Mouse (Mus musculus) forebrain, postnatal 0 days (tissue): ENCODE measurements around the gene Sspo. TPM values are rescaled to one million over a fixed set of nuclear protein-coding genes. Genes with fewer than 3 reads are reported as not detected.

ENCODE experiments used
- ATAC-seq: fragments of 200-750 bp; cut with Nextera tagmentation; 2 replicates; pipeline ENCODE4 v1.8.0; 2017; ENCODE audit warnings: mild to moderate bottlenecking, moderate library complexity
- DNase-seq: peaks from one replicate; pipeline ENCODE4 v3.0.0-alpha.2; 2015
- H3K27ac ChIP-seq: fragments of 300-500 bp; sonication (generic); 2 replicates; pipeline ENCODE4 v1.5.1; 2014; ENCODE audit warnings: low read depth, mild to moderate bottlenecking, antibody characterized with exemption, low read length, moderate library complexity, mixed read lengths
- H3K27me3 ChIP-seq: fragments of 300-500 bp; sonication (generic); 2 replicates; pipeline ENCODE4 v1.6.1; 2014; ENCODE audit warnings: mild to moderate bottlenecking, low read length, mixed read lengths; ENCODE audit not compliant: insufficient read depth
- H3K36me3 ChIP-seq: fragments of 300-500 bp; sonication (generic); 2 replicates; pipeline ENCODE4 v1.6.1; 2014; ENCODE audit warnings: mild to moderate bottlenecking, moderate library complexity; ENCODE audit not compliant: insufficient read depth
- H3K4me1 ChIP-seq: fragments of 300-500 bp; sonication (generic); 2 replicates; pipeline ENCODE4 v1.6.1; 2014; ENCODE audit warnings: antibody characterized with exemption; ENCODE audit not compliant: insufficient read depth
- H3K4me2 ChIP-seq: fragments of 300-500 bp; sonication (generic); 2 replicates; pipeline ENCODE4 v1.6.1; 2014; ENCODE audit warnings: low read depth, mild to moderate bottlenecking, moderate library complexity
- H3K4me3 ChIP-seq: fragments of 300-500 bp; sonication (generic); 2 replicates; pipeline ENCODE4 v1.5.1; 2014; ENCODE audit warnings: low read depth, low read length, mixed read lengths
- H3K9ac ChIP-seq: fragments of 300-500 bp; sonication (generic); 2 replicates; pipeline ENCODE4 v1.6.1; 2014; ENCODE audit warnings: mild to moderate bottlenecking
- H3K9me3 ChIP-seq: fragments of 300-500 bp; sonication (generic); 2 replicates; pipeline ENCODE4 v1.6.1; 2016; ENCODE audit warnings: low read length
- CTCF ChIP-seq: sonication (generic); IDR thresholded peaks from 2 replicates; pipeline ENCODE4 v1.5.1; 2016; ENCODE audit warnings: antibody characterized with exemption, control low read depth, low read depth
- WGBS: fragments of 180-500 bp; shearing (Covaris S2); extraction: QIAGEN DNeasy Blood & Tissue Kit; methylation state at CpG from one replicate; pipeline ENCODE4 v1.1.7; 2014; 5-methylcytosine and 5-hydroxymethylcytosine counted together
- microRNA-seq, 2 experiments: library from miRNA; unstranded; fragments of <30 nt; microRNA quantifications; one replicate each; pipeline ENCODE4; 2016
- polyA plus RNA-seq: library from polyadenylated mRNA; unstranded; fragments of >200 nt; fragmentation: Nextera tagmentation; extraction: Ambion mirVana; gene quantifications from 2 replicates; pipeline ENCODE4 v1.2.1, GENCODE M21; 2015
- total RNA-seq: library from RNA; depleted of rRNA; stranded (reverse); fragments of >200 nt; gene quantifications from 2 replicates; pipeline ENCODE4 v1.2.3, GENCODE M21; 2014; rRNA removed

Sspo gene
- total and polyA plus RNA-seq, 2 experiments from 2014 or later: 0.24 to 0.27 TPM

- TF ChIP-seq CTCF: peak; percentile 71
- Histone ChIP-seq H3K4me2 (no peak overlapping the region), H3K36me3 (peaks cover 16% of the 10 kb centered on the region), H3K27ac (no peak overlapping the region), H3K4me1 (no peaks in the 10 kb centered on the region), H3K4me3 (no peak overlapping the region), H3K27me3 (no peaks in the 10 kb centered on the region), H3K9me3 (no peaks in the 10 kb centered on the region), H3K9ac (no peak overlapping the region)
- DNase-seq (peak; percentile 41), ATAC-seq (0 out of 2 replicates have a peak, but pooled peaks have one; percentile 10)
- WGBS: 56% methylated on average over 1 of the region's 1 CpGs
Measured at GRCm38 (mm10) chr6:48546271-48546670, 98.2 kb downstream of the Sspo start.

DNA sequence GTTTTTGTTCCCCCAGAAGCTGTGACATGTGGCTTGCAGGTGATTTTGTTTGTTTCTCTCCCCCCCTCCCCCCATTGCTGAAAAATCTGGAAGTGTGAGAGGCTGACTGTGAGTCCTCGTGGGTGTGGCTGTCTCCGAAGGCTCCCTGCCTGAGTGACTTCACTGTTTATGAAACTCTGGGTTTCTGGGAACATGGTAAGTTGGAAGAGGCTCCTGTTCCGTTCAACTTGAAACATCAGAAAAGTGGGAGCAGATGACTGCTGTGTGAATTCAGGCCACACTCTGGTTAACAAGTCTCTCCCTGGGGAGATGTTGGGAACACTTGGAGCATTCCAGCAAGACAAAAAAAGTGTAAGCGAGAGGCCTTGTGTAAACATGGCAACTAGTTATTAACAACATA, 98.8 kb downstream of the Sspo start:
- H3K9me3 ChIP-seq: no peaks in the 10 kb centered on the region
- no peak overlapping the region for H3K4me2 ChIP-seq
- ATAC-seq (no peak), DNase-seq (no peak)
- H3K4me3 ChIP-seq: no peak overlapping the region
- H3K36me3 ChIP-seq: peaks cover 11% of the 10 kb centered on the region; the same call in 1 of the 2 replicates
- no peaks in the 10 kb centered on the region for H3K4me1 ChIP-seq
- H3K9ac ChIP-seq: no peak overlapping the region
- H3K27me3 ChIP-seq: no peaks in the 10 kb centered on the region
- H3K27ac ChIP-seq: no peak overlapping the region
- 83% methylated on average over 4 of the region's 4 CpGs for WGBS
- TF ChIP-seq CTCF: no peak

DNA sequence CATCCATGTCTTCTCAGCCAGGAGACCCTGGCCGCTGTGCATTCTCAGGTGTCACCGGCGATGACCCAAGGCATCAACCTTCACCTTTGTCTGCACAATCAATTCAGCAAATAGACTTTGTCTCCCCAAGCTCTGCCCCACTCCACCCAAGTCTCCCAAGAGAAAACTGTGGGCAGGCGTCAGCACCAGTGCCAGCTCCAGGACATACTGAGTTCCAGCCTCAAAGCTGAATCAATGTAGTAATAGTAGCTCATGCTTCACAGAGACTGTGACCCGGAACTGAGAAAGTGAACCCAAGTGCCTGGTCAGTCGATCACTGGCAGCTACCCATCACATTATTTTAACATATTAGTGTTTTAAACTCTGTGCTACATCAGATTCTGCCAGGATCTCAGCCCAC, 100.3 kb downstream of the Sspo start:
- DNase-seq: no peak
- H3K4me2 ChIP-seq: no peak overlapping the region
- no peak overlapping the region for H3K4me3 ChIP-seq
- H3K9ac ChIP-seq: no peak overlapping the region
- 91% methylated on average over 6 of the region's 6 CpGs for WGBS
- H3K36me3 ChIP-seq: 0 out of 2 replicates have a peak, but pooled peaks cover under 1% of the 10 kb centered on the region
- no peaks in the 10 kb centered on the region for H3K4me1 ChIP-seq
- TF ChIP-seq CTCF: no peak
- no peaks in the 10 kb centered on the region for H3K9me3 ChIP-seq
- no peak for ATAC-seq
- no peak overlapping the region for H3K27ac ChIP-seq
- no peaks in the 10 kb centered on the region for H3K27me3 ChIP-seq

Small RNA genes lying within 50 kb of the gene (microRNA-seq; reads per million reads assigned to microRNA genes)
- 0 reads per million in 2 experiments for gene Gm24325

Other genes with a start within 250 kb of the Sspo start
- gene Krba1, start 52.6 kb upstream of the Sspo start, total RNA-seq: 35.9 and 49.9 TPM in 2 replicates
- gene Krba1, start 52.6 kb upstream of the Sspo start, polyA plus RNA-seq: 14.2 and 20.4 TPM in 2 replicates
- 19.2 and 28.6 TPM in 2 replicates for gene Zfp467, start 2.4 kb upstream of the Sspo start, total RNA-seq
- 39.6 and 40.4 TPM in 2 replicates for gene Zfp467, start 2.4 kb upstream of the Sspo start, polyA plus RNA-seq
- 288 and 325 TPM in 2 replicates for gene Atp6v0e2, start 89.4 kb downstream of the Sspo start, total RNA-seq
- 384 and 414 TPM in 2 replicates for gene Atp6v0e2, start 89.4 kb downstream of the Sspo start, polyA plus RNA-seq
- gene Lrrc61, start 106.6 kb downstream of the Sspo start, total RNA-seq: 27.5 and 28.7 TPM in 2 replicates
- gene Lrrc61, start 106.6 kb downstream of the Sspo start, polyA plus RNA-seq: 16.8 and 20.9 TPM in 2 replicates
- gene Rarres2, start 124.6 kb downstream of the Sspo start, total RNA-seq: 8.0 and 9.1 TPM in 2 replicates
- 12.0 and 13.1 TPM in 2 replicates for gene Rarres2, start 124.6 kb downstream of the Sspo start, polyA plus RNA-seq
- gene Gm45021, start 141.4 kb downstream of the Sspo start, total RNA-seq: 1.2 TPM in 1 of 2 replicates, not detected in the other
- not detected in 2 replicates for gene Gm45021, start 141.4 kb downstream of the Sspo start, polyA plus RNA-seq
- 40.7 and 55.0 TPM in 2 replicates for gene Repin1, start 145.7 kb downstream of the Sspo start, total RNA-seq
- gene Repin1, start 145.7 kb downstream of the Sspo start, polyA plus RNA-seq: 26.4 and 29.3 TPM in 2 replicates
- not detected in 2 replicates for gene Gm44965, start 145.7 kb downstream of the Sspo start, total RNA-seq
- 1.2 TPM in 1 of 2 replicates, not detected in the other for gene Gm44965, start 145.7 kb downstream of the Sspo start, polyA plus RNA-seq
- gene Zfp775, start 153.8 kb downstream of the Sspo start, total RNA-seq: 10.2 and 10.3 TPM in 2 replicates
- 8.9 and 11.5 TPM in 2 replicates for gene Zfp775, start 153.8 kb downstream of the Sspo start, polyA plus RNA-seq
- 24.4 and 24.5 TPM in 2 replicates for gene AI854703, start 178.5 kb downstream of the Sspo start, total RNA-seq
- 18.5 and 23.8 TPM in 2 replicates for gene AI854703, start 178.5 kb downstream of the Sspo start, polyA plus RNA-seq
- 0.69 and 2.2 TPM in 2 replicates for gene Gimap8, start 199.0 kb downstream of the Sspo start, total RNA-seq
- gene Gimap8, start 199.0 kb downstream of the Sspo start, polyA plus RNA-seq: 0.45 and 0.46 TPM in 2 replicates
- 1.4 and 1.5 TPM in 2 replicates for gene Gimap9, start 227.9 kb downstream of the Sspo start, total RNA-seq
- gene Gimap9, start 227.9 kb downstream of the Sspo start, polyA plus RNA-seq: 0.79 and 1.3 TPM in 2 replicates
- gene Gimap4, start 236.3 kb downstream of the Sspo start, total RNA-seq: 0.52 and 2.1 TPM in 2 replicates
- gene Gimap4, start 236.3 kb downstream of the Sspo start, polyA plus RNA-seq: 0.48 and 0.70 TPM in 2 replicates